In the genomic region with DNA sequence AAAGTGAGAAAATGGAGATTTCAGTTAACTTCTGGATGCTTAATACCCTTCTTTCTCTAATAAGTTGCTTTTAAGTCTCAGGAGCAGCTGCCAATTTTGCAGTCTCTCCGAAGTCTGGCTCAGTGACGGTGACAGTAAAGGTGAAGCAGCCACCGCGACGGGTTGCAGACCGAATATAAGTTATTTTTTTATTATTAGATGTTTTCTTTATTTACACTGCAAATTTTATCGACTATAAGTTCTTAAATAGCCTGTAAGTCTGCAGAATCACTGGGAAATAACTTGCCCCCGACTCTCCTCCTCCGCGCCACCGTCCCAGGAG, we compare ENCODE assay signal across 8 mouse cellular contexts. TPM values are rescaled to one million over a fixed set of nuclear protein-coding genes. Genes with fewer than 3 reads are reported as not detected.
DNase-seq lines count a peak whose midpoint lies in the region; ATAC-seq and TF ChIP-seq lines count a peak whose summit lies in the region.

No protein-coding gene starts in this region.

- H3K9ac ChIP-seq in heart, embryonic 12.5 days: peak overlapping the region; percentile 57
- no peak overlapping the region for H3K9ac ChIP-seq in forebrain, embryonic 13.5 days
- H3K9ac ChIP-seq in liver, embryonic 14.5 days (replicated peaks): peak overlapping the region; percentile 65

- H3K9me3 ChIP-seq in heart, embryonic 12.5 days (replicated peaks): no peaks in the 10 kb centered on the region
- H3K9me3 ChIP-seq in E14TG2a.4 (ENCODE audit: low read length): no peaks in the 10 kb centered on the region
- H3K9me3 ChIP-seq in forebrain, embryonic 13.5 days (replicated peaks): no peaks in the 10 kb centered on the region
- H3K9me3 ChIP-seq in liver, embryonic 14.5 days (ENCODE audit: control insufficient read depth, low read length): no peaks in the 10 kb centered on the region

- no peak for DNase-seq in heart, adult 9 months (ENCODE audit: low spot score in 2 of 2)
- peak in 1 of 3 experiments; percentile 9 for DNase-seq in liver, embryonic 14.5 days (ENCODE audit: low read depth in 3 of 3, low spot score in 3 of 3)
- no peak for DNase-seq in embryo, embryonic 9.5 days (ENCODE audit: extremely low spot score)
- no peak for DNase-seq in embryo, embryonic 10.5 days (ENCODE audit: low spot score)

- WGBS in heart, embryonic 12.5 days: 1% methylated on average over 11 of the region's 11 CpGs
- WGBS in forebrain, embryonic 13.5 days: 1% methylated on average over 11 of the region's 11 CpGs
- 1% methylated on average over 11 of the region's 11 CpGs for WGBS in liver, embryonic 14.5 days (ENCODE audit: insufficient replicate concordance)

- H3K27me3 ChIP-seq in heart, embryonic 12.5 days (replicated peaks): no peaks in the 10 kb centered on the region
- no peaks in the 10 kb centered on the region for H3K27me3 ChIP-seq in E14TG2a.4 (ENCODE audit: insufficient read depth, low read length)
- H3K27me3 ChIP-seq in forebrain, embryonic 13.5 days: no peaks in the 10 kb centered on the region
- no peaks in the 10 kb centered on the region for H3K27me3 ChIP-seq in liver, embryonic 14.5 days (ENCODE audit: control insufficient read depth, insufficient read depth, low read length)

- H3K4me2 ChIP-seq in heart, embryonic 12.5 days: peak overlapping the region; percentile 80
- H3K4me2 ChIP-seq in forebrain, embryonic 13.5 days: peak overlapping the region; percentile 75
- peak overlapping the region; percentile 85 for H3K4me2 ChIP-seq in liver, embryonic 14.5 days (ENCODE audit: low read depth)

- no peaks in the 10 kb centered on the region for H3K36me3 ChIP-seq in heart, embryonic 12.5 days
- no peaks in the 10 kb centered on the region for H3K36me3 ChIP-seq in E14TG2a.4 (ENCODE audit: insufficient read depth, low read length)
- H3K36me3 ChIP-seq in forebrain, embryonic 13.5 days (ENCODE audit: poor library complexity, severe bottlenecking): no peaks in the 10 kb centered on the region
- H3K36me3 ChIP-seq in liver, embryonic 14.5 days (replicated peaks; ENCODE audit: control insufficient read depth, insufficient read depth, low read depth): no peaks in the 10 kb centered on the region

- no peak for ATAC-seq in heart, embryonic 12.5 days (ENCODE audit: insufficient number of reproducible peaks, low FRiP score)
- no peak for ATAC-seq in forebrain, embryonic 13.5 days
- ATAC-seq in liver, embryonic 14.5 days (ENCODE audit: insufficient read depth): no peak
- ATAC-seq in monocyte, adult 5-6 weeks (replicated peaks; ENCODE audit: insufficient number of reproducible peaks, low FRiP score, low TSS enrichment, poor library complexity, severe bottlenecking): no peak

- no peak for TF ChIP-seq EP300 in liver, embryonic 14.5 days (IDR thresholded peaks at IDR 0.05; ENCODE audit: low read depth)

- peaks cover 6% of the 10 kb centered on the region; the same call in 1 of the 2 replicates for H3K4me1 ChIP-seq in heart, embryonic 12.5 days (replicated peaks)
- H3K4me1 ChIP-seq in E14TG2a.4 (replicated peaks; ENCODE audit: low read depth, low read length): peaks cover 25% of the 10 kb centered on the region
- peaks cover 28% of the 10 kb centered on the region for H3K4me1 ChIP-seq in forebrain, embryonic 13.5 days
- peaks cover 12 to 18% of the 10 kb centered on the region in 2 experiments for H3K4me1 ChIP-seq in liver, embryonic 14.5 days (replicated peaks; ENCODE audit: control insufficient read depth in 2 of 2, insufficient read depth in 2 of 2, low read length in 1 of 2)

- peak overlapping the region; percentile 98; the same call in 1 of the 2 replicates for H3K27ac ChIP-seq in heart, embryonic 12.5 days (ENCODE audit: poor library complexity, severe bottlenecking)
- H3K27ac ChIP-seq in forebrain, embryonic 13.5 days: no peak overlapping the region
- H3K27ac ChIP-seq in liver, embryonic 14.5 days: peak overlapping the region; percentile 32

- no peak for TF ChIP-seq CTCF in E14TG2a.4 (conservative IDR thresholded peaks at IDR 0.05; ENCODE audit: low read length)
- TF ChIP-seq CTCF in liver, embryonic 14.5 days (IDR thresholded peaks at IDR 0.05; ENCODE audit: low read depth): no peak

- H3K4me3 ChIP-seq in heart, embryonic 12.5 days: peak overlapping the region; percentile 75
- peak overlapping the region; percentile 89 for H3K4me3 ChIP-seq in E14TG2a.4 (replicated peaks; ENCODE audit: low read length)
- H3K4me3 ChIP-seq in forebrain, embryonic 13.5 days: peak overlapping the region; percentile 78
- peak overlapping the region; percentile 56 to 77 for H3K4me3 ChIP-seq in liver, embryonic 14.5 days (ENCODE audit: insufficient read depth in 1 of 2, low read depth in 2 of 2, low read length in 2 of 2)

RNA-seq across cellular contexts. Expression of gene Tdrd3, which starts 1.0 kb away (rescaled TPM):
- 22.9 and 23.3 TPM in 2 replicates for polyA plus RNA-seq in heart, embryonic 12.5 days (2016; fragmentation: Nextera tagmentation; extraction: Ambion mirVana)
- 48.1 and 48.2 TPM in 2 replicates for polyA plus RNA-seq in forebrain, embryonic 13.5 days (2015; fragmentation: Nextera tagmentation; extraction: Ambion mirVana)
- polyA plus RNA-seq in liver, embryonic 14.5 days (2012; rRNA removed): 2.9 and 5.1 TPM in 2 replicates
- polyA plus RNA-seq in liver, embryonic 14.5 days (2014; fragmentation: Nextera tagmentation; extraction: Ambion mirVana): 6.9 and 7.9 TPM in 2 replicates
- total RNA-seq in monocyte, adult 5-6 weeks (2017): 11.8 to 25.0 TPM (median 22.1 TPM) in 3 replicates
